Mouse (Mus musculus) hindbrain, embryonic 10.5 days (tissue): ENCODE measurements around the gene Sgip1. TPM values are rescaled to one million over a fixed set of nuclear protein-coding genes. Genes with fewer than 3 reads are reported as not detected.

Source experiments
- DNase-seq: peaks from one replicate; pipeline ENCODE4 v3.0.0-alpha.2; 2017; ENCODE audit warnings: low spot score
- H3K27ac ChIP-seq: fragments of 300-500 bp; sonication (generic); 2 replicates; pipeline ENCODE4 v1.5.1; 2016; ENCODE audit warnings: mild to moderate bottlenecking, moderate library complexity
- H3K27me3 ChIP-seq: fragments of 300-500 bp; sonication (generic); 2 replicates; pipeline ENCODE4 v1.6.1; 2016; ENCODE audit warnings: mild to moderate bottlenecking; ENCODE audit not compliant: poor library complexity, insufficient read depth, severe bottlenecking
- H3K36me3 ChIP-seq: fragments of 300-500 bp; sonication (generic); 2 replicates; pipeline ENCODE4 v1.6.1; 2016; ENCODE audit warnings: mild to moderate bottlenecking, moderate library complexity
- H3K4me1 ChIP-seq: fragments of 300-500 bp; sonication (generic); replicated peaks from 2 replicates; pipeline ENCODE4 v1.6.1; 2016; ENCODE audit warnings: mild to moderate bottlenecking
- H3K4me3 ChIP-seq: fragments of 300-500 bp; sonication (generic); 2 replicates; pipeline ENCODE4 v1.5.1; 2016; ENCODE audit warnings: mild to moderate bottlenecking, moderate library complexity
- H3K9me3 ChIP-seq: fragments of 300-500 bp; sonication (generic); 2 replicates; pipeline ENCODE4 v1.6.1; 2016; ENCODE audit warnings: mild to moderate bottlenecking, moderate library complexity
- WGBS: fragments of 180-500 bp; shearing (Covaris S2); methylation state at CpG from one replicate; pipeline ENCODE4 v1.1.7; 2016; 5-methylcytosine and 5-hydroxymethylcytosine counted together
- polyA plus RNA-seq: library from polyadenylated mRNA; unstranded; fragments of >200 nt; fragmentation: Nextera tagmentation; extraction: Ambion mirVana; gene quantifications from 2 replicates; pipeline ENCODE4 v1.2.1, GENCODE M21; 2016

Sgip1 gene
- 8.0 and 14.7 TPM in 2 replicates for polyA plus RNA-seq

DNA sequence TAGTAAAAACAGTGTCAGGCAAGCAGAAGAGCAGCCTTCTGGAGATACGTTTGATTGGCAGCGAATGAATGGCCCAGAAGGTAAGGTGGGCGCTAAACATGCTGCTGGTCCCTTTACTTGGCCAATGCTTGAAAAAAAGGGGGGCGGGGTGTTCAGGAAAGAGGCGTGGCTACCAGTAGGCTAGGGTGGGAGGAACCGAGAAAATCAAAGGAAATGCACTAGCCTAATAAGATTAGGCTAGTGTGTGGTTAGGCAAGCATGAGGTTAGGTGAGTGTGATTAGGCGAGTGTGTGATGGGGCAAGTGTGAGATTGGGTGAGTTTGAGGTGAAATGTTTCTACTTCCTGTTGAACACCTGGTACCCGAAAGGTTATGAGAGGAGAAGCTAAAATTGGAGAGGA, at the start of gene Sgip1:
TSS of gene Sgip1 (plus strand) at position 11 of the 400 bp plus-strand sequence.
- WGBS: 69% methylated on average over 8 of the region's 8 CpGs
- H3K36me3 ChIP-seq: no peaks in the 10 kb centered on the region
- no peak for DNase-seq

DNA sequence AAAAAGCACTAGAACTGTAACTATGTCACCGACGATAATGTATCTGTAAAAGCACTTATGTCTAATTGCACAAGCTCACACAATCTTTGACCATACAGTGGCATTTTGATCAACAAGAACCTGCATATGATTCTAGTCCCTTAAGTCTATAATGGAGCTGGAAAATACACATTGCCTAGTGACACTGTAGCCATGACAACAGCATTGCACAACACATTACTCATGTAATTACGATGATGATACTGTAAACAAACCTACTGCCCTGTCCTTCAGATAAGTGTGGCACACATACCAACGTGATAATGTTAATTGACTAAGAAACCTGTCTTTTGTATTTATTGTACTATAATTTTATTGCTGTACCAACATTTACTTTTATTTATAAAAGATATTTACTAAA, 49.7 kb upstream of the Sgip1 start:
- H3K9me3 ChIP-seq: no peaks in the 10 kb centered on the region
- H3K4me3 ChIP-seq: no peak overlapping the region
- no peaks in the 10 kb centered on the region for H3K27me3 ChIP-seq
- 89% methylated on average over 4 of the region's 4 CpGs for WGBS
- H3K36me3 ChIP-seq: no peaks in the 10 kb centered on the region
- H3K27ac ChIP-seq: no peak overlapping the region
- H3K4me1 ChIP-seq: no peaks in the 10 kb centered on the region
- no peak for DNase-seq

More for the DNA sequence above, at the start of gene Sgip1:
- Histone ChIP-seq H3K27me3 (no peaks in the 10 kb centered on the region), H3K4me3 (no peak within 1 kb of the TSS), H3K4me1 (0 out of 2 replicates have a peak, but pooled peaks cover 3% of the 10 kb centered on the region), H3K27ac (no peak within 1 kb of the TSS), H3K9me3 (no peaks in the 10 kb centered on the region)

DNA sequence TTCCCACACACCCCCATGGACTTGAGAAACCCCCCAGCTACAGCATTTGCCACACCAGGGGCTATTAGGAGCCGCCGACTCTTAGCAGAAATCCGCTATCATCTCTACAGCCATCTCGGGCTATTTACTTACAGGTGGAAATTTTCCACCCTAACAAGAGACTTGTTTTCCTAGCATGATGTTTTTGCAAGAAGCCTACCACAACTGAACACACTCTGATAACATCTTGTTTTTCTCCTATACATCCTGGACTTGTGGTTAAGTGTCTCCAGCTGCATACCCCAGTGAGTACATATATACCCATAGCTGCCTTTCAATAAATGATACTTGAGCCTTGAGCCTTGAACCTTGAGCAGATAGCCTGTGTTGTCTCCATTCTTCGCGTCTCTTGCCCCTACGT, 43.1 kb upstream of the Sgip1 start:
- Histone ChIP-seq H3K36me3 (no peaks in the 10 kb centered on the region), H3K27ac (no peak overlapping the region), H3K4me1 (no peaks in the 10 kb centered on the region), H3K9me3 (no peaks in the 10 kb centered on the region), H3K4me3 (no peak overlapping the region), H3K27me3 (no peaks in the 10 kb centered on the region)
- 97% methylated on average over 7 of the region's 7 CpGs for WGBS
- no peak for DNase-seq

DNA sequence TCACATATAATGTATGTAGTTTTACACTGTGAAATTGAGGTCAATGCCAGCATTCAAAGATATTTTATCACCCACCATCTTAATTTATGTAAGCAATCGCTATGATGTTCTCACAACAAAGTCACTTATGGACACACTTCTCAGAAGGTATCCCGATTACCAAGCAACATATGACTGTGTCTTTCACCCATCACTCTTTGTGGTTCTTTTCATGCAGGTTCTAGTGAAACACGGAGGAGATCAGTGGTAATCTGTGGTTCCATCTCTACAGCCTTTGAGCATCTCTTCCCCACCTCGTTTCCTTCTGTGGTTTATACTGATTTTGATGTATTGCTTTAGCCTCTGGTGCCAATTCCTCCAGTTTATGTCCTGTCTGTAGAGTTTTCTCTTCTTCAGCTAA, 29.4 kb upstream of the Sgip1 start:
- Histone ChIP-seq H3K9me3 (no peaks in the 10 kb centered on the region), H3K36me3 (no peaks in the 10 kb centered on the region), H3K27me3 (no peaks in the 10 kb centered on the region), H3K4me3 (no peak overlapping the region), H3K4me1 (no peaks in the 10 kb centered on the region), H3K27ac (no peak overlapping the region)
- DNase-seq: no peak
- 81% methylated on average over 4 of the region's 4 CpGs for WGBS

DNA sequence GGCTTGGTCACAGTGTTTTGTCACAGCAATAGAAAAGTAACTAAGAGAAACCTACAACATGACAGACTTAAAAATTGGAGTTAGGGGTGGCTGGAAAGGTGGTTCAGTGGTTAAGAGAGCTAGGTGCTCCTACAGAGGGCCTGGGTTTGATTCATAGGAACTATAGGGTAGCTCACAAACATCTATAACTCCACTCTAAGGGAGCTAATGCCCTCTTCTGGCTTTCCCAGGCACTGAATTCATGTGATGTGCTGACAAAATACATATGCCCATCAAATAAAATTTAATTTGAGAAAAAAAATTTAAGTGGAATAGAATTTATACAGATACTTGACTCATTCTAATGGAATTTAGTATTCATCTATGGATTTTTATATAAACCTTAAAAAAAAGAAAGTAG, 25.6 kb upstream of the Sgip1 start:
- no peaks in the 10 kb centered on the region for H3K36me3 ChIP-seq
- H3K27me3 ChIP-seq: no peaks in the 10 kb centered on the region
- no peaks in the 10 kb centered on the region for H3K9me3 ChIP-seq
- H3K27ac ChIP-seq: no peak overlapping the region
- H3K4me1 ChIP-seq: no peaks in the 10 kb centered on the region
- H3K4me3 ChIP-seq: no peak overlapping the region
- DNase-seq: no peak

DNA sequence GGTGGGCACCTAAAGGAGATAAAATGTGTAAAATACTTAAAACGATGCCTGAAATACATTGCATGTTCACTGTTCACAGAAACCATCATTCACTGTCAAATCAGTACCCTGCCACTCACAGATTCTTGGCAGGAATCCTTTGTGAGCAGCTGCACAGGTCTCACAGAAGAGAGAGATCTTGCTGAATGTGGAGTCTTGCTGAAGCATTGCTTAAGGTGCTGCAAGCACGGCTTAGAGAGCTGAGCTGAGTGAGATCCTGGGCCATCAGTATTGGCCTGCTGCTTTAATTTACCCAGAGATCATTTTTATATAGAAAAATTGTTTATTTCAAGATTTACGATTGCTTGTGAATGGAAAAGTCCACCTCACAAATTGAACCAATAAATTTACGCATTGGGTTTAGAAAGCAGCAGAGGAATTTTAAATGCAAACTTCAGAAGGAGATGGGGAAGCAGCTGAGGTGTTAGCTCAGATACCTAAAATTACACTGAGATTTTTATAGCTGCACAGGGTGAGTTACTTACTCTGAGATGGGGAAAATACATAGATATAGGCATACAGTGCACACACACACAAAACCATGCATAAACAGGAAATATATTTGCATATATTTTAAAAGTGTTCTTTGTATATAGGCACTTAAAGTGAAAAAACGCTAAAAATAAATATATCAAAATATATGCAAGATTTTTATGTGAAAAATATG, 23.8 kb upstream of the Sgip1 start:
- no peak for DNase-seq
- Histone ChIP-seq H3K27ac (no peak overlapping the region), H3K27me3 (no peaks in the 10 kb centered on the region), H3K36me3 (no peaks in the 10 kb centered on the region), H3K4me3 (no peak overlapping the region), H3K9me3 (no peaks in the 10 kb centered on the region), H3K4me1 (no peaks in the 10 kb centered on the region)
- WGBS: 76% methylated on average over 5 of the region's 5 CpGs

DNA sequence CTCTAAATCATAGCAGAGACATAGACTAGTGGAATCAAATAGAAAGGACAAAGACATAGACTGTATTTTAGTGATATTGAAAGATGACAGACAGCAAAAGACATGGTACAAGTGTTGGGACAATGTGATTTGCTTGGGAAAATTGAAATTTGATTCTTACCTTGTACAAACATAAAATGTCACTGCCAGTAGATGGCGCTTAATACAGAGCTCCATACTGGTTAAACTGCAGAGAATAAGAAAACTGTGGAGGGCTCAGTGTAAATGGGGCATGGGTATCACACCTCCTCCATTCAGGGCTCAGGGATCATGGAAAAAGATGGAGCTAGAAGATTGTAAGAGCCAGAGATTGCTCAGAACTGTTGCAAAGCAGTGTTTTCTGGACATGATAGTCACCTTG, 21.6 kb upstream of the Sgip1 start:
- H3K9me3 ChIP-seq: no peaks in the 10 kb centered on the region
- no peak overlapping the region for H3K27ac ChIP-seq
- 6% methylated on average over 1 of the region's 1 CpGs for WGBS
- no peaks in the 10 kb centered on the region for H3K36me3 ChIP-seq
- H3K4me1 ChIP-seq: no peaks in the 10 kb centered on the region
- no peak overlapping the region for H3K4me3 ChIP-seq
- DNase-seq: no peak
- H3K27me3 ChIP-seq: no peaks in the 10 kb centered on the region

DNA sequence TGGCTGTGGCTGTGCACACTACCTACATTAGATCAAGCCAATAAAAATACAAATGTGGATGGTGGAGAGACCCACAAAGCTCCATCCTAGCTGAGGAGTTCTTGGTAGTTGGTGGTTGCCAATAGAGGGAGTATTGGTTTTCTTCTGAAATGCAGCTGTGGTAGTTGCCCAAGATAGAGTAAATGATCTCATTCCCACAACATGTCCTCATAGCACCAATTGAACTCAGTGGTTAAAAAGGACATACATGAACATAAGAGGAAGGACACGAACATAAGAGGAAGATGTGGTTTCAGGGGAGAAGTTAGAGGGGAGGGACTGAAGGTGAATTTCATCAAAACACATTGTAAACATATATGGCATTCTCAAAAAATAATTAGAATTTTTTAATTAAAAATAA, 21.1 kb upstream of the Sgip1 start:
- H3K36me3 ChIP-seq: no peaks in the 10 kb centered on the region
- no peak overlapping the region for H3K4me3 ChIP-seq
- 73% methylated on average over 1 of the region's 1 CpGs for WGBS
- H3K9me3 ChIP-seq: no peaks in the 10 kb centered on the region
- no peaks in the 10 kb centered on the region for H3K27me3 ChIP-seq
- DNase-seq: no peak
- H3K27ac ChIP-seq: no peak overlapping the region
- no peaks in the 10 kb centered on the region for H3K4me1 ChIP-seq

DNA sequence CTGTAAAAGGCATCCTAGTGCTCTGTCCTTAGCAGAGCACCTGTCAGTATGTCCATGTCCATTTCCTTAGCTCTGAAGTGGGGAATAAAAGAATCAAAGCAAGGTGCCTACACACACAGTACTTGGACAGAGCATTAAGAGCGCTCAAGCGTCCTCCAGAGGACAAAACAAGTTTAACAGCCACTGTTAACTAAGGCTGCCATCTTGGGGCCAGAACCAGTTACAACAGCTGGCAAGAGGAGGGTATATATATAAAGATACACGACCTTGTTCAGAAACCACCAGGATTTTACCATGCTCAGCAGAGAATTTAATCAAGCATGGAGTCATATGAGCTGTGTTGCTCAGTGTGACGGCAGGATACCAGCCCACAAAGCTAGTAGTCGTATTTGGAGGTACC, 16.7 kb upstream of the Sgip1 start:
- H3K36me3 ChIP-seq: no peaks in the 10 kb centered on the region

DNA sequence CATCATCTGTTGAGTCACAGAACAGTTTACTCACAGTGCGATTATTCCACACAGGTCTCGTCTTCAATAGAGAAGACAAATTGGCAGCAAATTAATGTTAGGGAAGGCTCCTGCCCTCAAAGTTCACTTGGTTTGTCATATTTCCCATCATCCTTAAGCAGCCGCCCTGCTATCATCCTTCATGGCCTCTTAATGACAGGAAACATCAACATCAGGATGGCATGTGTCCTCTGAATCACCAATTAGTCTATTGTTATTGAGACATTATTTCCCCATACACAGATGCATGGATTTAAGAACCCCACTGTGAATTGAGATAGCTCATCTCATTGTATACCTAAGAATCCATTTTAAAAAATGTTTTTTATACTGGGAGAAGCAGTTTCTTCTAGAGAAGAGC, 10.1 kb upstream of the Sgip1 start:
- no peaks in the 10 kb centered on the region for H3K9me3 ChIP-seq
- H3K4me3 ChIP-seq: no peak overlapping the region
- no peak for DNase-seq
- 92% methylated on average over 3 of the region's 3 CpGs for WGBS
- H3K27me3 ChIP-seq: no peaks in the 10 kb centered on the region
- H3K27ac ChIP-seq: no peak overlapping the region
- no peaks in the 10 kb centered on the region for H3K36me3 ChIP-seq
- H3K4me1 ChIP-seq: 0 out of 2 replicates have a peak, but pooled peaks cover 3% of the 10 kb centered on the region

More for the DNA sequence above, 16.7 kb upstream of the Sgip1 start:
- no peak overlapping the region for H3K4me3 ChIP-seq
- no peaks in the 10 kb centered on the region for H3K9me3 ChIP-seq
- no peaks in the 10 kb centered on the region for H3K27me3 ChIP-seq
- WGBS: 73% methylated on average over 5 of the region's 5 CpGs
- DNase-seq: no peak
- H3K27ac ChIP-seq: no peak overlapping the region
- no peaks in the 10 kb centered on the region for H3K4me1 ChIP-seq

DNA sequence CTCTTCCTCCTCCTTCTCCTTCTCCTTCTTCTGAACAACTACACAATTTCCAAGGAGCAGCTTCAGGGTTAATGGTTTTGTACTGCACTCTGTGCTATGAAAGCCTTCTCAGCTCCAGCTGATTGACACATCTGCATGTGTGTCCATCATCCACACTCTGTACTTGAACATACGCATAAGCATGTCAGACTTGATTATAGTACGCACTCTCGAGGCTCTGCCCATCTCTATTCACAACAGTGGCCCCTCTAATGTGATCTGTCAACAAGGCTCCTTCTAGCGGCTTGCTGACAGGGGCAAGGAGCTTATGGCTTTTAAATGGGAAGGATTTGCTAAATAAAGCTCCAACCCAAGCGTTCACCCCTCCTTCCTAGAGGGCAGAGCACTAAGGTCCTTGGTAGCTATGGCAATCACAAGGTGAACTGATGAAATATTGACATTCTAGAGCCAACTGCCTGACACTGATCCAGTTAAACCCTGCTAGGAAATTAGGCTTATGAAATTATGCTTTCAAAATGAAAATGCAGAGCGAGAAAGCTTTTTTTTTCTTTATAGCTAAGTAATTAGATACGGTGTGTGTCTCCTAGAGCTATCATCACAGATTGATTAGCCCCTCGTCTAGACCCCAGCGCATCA, 7.0 kb upstream of the Sgip1 start:
- Histone ChIP-seq H3K27ac (no peak overlapping the region), H3K4me3 (no peak overlapping the region), H3K36me3 (no peaks in the 10 kb centered on the region), H3K27me3 (no peaks in the 10 kb centered on the region), H3K4me1 (0 out of 2 replicates have a peak, but pooled peaks cover 3% of the 10 kb centered on the region), H3K9me3 (no peaks in the 10 kb centered on the region)
- no peak for DNase-seq
- WGBS: 70% methylated on average over 9 of the region's 9 CpGs

DNA sequence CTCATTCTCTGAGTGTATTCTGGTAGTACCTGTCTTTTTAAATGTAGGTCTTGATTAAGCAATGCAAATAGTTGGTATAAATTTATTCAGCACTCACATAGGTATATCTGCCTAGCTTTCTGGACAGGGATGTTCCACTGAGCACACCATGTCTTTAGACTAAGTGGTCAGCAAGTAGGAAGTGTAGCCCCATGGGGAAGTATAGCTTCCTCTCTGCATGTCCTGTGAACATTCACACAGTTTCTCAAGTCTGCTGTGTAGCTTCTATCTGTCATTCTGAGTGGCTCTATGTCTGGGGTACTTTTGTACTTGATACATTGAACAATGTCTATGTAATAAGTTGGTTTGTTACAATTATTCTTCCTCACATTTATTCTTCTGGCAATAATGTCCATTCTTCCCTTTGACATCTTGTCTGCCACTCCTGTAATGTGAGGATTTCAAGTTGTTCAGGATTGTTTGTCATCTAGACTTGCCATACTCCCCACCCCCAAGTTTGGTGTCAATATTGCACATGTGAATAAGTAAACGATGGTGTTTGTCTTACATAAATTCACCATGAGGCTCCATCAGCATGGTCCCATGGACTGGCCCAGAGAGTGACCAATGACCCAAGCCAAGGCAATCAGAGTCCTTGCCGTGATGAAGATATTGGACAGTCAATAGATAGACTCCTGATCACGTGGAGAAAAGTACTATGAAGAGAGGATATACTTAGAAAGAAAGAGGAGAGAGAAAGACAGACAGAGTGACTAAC, 12.4 kb downstream of the Sgip1 start:
- H3K4me1 ChIP-seq: no peaks in the 10 kb centered on the region
- H3K27ac ChIP-seq: no peak overlapping the region
- WGBS: 73% methylated on average over 3 of the region's 3 CpGs
- no peaks in the 10 kb centered on the region for H3K27me3 ChIP-seq
- H3K4me3 ChIP-seq: no peak overlapping the region
- H3K9me3 ChIP-seq: no peaks in the 10 kb centered on the region
- DNase-seq: no peak
- H3K36me3 ChIP-seq: no peaks in the 10 kb centered on the region
